Mouse (Mus musculus) right cerebral cortex, adult 18-20 months (tissue): ENCODE measurements around the gene Cd36.
"Not testable (repeated sequence)": the region's sequence is repeated elsewhere in the genome, so short reads cannot be mapped to it uniquely, and the experiment has no call there.

Experiments
- DNase-seq: peaks from one replicate; pipeline ENCODE4 v3.0.0; 2022; ENCODE audit warnings: mixed read lengths

Gene Cd36

DNA sequence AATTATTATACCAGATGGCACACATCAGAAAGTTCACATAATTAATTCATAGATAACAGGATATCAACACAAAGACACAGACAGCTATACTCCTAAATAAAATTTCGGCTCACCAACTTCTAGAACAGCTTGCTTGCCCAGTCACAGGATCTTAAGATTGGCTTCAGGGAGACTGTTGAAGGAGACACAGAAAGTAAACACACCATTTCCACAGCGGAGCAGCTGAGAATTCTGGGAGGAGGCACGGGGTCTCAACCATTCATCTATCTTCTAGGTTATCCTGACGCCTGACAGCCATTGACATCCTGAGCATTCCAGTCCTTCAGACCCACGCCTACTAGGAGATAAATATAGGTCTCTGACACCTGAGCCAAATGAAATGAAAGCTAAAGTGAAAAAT is at the start of gene Cd36:
Gene Cd36, minus strand, starts transcription at position 204 of the 400 bp plus-strand sequence.
- DNase-seq, result no peak

DNA sequence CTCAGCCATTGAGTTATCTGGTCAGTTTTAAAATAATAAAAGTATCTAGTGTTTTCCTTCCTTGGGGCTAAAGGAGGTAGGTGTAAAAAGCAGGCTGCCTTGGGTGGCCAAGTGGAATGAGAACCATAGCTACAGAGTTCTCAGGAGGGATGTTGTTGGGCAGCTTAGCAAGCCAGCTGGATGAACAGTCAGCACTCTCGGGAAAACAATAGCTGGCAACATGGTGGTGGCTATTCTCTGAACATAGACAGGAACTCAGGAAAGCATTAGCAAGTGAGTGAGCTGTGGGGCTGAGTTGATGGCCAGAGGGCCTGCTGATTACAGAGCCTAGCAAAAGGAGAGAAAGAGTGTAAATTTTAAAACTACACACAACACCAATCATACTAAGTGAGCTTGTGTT is 45.9 kb upstream of the Cd36 start:
- DNase-seq, result no peak

DNA sequence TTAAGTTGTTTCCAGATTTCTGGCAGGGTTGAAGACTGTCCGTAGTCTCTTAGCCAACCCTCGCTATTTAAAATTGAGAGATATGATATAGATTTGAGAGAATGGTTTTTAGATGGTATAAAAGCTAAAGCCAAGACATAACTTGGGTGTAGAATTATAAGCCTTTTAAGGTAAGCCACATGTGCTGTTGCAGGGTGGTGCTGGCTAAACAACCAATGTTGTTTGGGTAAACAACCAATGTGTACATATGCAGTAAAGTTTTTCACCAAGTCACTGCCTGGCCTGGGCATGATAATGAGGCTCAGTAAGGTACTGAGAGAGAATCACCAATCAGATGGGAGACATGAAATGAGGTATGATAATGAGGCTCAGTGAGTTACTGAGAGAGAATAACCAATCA is 43.0 kb upstream of the Cd36 start:
- DNase-seq, result not testable (repeated sequence)

DNA sequence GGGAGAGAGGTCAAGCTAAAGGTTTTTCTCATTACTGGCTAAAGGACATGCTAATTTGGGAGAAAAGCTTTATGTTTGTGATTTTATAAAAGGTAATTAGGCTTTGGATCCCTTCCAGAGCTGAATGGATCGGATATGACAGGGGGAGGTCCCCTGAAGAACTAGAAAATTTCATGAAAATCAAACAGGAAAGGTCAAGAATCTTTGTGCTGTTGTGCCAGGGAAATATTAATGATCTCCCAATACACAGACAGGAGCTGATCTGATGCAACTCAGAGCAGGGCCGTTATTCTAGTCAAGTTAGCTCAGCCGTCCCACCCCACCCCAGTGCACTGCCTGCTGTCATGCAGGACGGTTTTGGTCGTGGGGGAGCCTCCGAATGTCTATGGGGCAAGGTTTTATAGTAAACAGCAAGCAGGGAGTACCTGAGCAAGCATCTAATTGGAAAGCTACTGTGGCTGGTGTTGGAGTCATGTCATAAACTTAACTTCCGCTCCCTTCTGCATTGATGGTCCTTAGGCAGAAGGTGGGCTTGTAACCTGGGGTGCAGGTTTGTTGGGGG is 40.5 kb upstream of the Cd36 start:
- DNase-seq, result no peak

DNA sequence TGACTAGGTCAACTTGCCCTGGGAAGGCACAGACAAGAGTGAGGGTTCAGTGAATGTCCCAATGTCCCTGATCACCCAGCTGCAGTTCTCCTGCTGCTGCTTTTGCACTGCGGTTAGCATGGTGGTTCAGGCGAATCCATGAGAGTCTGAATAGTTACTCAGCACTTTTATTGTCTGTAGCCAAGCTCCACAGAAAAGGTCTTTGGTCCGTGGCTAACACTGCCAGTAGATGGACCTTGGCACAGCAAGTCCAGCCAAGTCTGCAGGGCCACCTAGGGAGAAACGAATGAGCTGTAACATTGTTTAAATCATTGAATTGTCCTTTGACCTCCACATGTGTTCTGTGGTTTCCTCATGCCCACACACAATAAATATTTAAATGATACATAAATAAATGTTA is 39.9 kb upstream of the Cd36 start:
- DNase-seq, result no peak

GRCm38 (mm10) chr5:17924085-17924518 is 35.5 kb upstream of the Cd36 start:
- DNase-seq, result no peak

GRCm38 (mm10) chr5:17923648-17924047 is 35.0 kb upstream of the Cd36 start:
- DNase-seq, result no peak

DNA sequence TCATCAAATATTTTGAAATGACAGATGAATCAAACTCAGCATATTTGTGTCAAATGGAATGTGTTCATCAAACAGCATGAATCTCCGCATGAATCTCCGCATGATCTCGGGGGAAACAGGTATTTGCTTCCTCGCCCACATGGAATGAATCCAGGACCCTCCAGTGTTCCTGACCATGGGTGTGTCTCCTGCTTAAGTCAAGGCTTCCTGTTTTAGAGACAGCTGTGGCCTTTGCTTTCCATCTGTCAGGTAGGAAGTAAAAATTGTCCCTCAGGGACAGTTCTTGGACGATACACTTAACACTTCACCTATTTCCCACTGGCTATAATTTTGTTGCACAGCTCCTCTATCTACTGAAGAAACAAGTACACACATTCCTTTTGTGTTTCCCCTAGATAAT is 30.4 kb upstream of the Cd36 start:
- DNase-seq, result no peak

GRCm38 (mm10) chr5:17904766-17905165 is 16.2 kb upstream of the Cd36 start:
- no peak for DNase-seq

- no peak for DNase-seq
Measured at GRCm38 (mm10) chr5:17898948-17899347, 10.3 kb upstream of the Cd36 start.

GRCm38 (mm10) chr5:17897641-17898040 is 9.0 kb upstream of the Cd36 start:
- not testable (repeated sequence) for DNase-seq

DNA sequence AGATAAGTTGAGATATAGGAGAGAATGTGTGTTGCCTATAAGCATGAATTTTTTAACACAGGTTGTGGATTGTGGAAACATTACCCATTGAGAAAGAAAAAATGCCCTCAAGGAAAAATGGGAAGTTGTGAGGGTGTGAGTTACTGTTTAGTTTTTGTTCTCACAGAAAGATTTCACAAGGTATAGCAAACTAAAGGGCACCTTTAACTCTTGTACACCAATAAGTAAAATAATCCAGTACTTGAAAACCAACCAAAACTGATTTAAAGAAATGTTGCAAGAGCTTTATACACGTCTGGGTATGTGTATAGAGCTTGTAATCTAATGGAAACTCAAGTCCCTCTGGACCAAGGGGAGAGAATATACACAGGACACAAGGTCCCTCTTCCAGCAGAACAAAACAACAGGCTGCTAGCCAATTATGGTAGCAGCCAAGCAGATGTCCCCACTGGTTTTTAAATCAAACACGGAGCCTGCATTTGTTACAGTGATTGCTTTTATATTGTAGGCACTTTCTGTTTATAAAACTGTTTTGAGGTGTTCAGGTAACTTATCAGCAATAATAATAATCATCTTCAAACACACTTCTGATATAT is 5.1 kb upstream of the Cd36 start:
- DNase-seq, result no peak

- DNase-seq, result no peak
Measured at GRCm38 (mm10) chr5:17889291-17889690, 690 bp upstream of the Cd36 start.

- no peak for DNase-seq
Measured at GRCm38 (mm10) chr5:17886377-17886776, 2.2 kb downstream of the Cd36 start.

DNA sequence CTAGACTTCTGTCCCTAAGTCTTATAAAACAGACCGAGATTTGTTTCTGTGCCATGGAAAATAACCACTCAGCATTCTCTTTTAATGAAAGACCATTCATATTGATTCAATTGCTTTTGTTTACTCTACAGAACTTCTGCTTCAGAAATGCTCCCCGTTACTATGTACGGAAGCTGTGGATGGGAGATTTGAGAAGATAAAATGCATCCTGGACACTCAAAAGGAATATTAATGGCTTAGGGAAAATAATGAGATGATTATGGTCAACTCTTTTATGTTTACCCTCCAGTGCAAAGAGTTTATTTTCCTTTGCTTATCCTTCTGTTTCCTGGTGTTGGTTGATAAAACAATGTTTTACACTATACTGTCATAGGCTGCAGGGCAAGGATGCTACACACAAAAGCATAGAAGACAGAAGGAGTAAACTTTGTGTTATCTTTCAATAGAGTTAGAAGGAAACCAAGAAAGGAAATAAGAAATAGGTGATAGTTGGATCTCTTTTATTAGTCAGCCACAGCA is 5.2 kb downstream of the Cd36 start:
- DNase-seq, result no peak

DNA sequence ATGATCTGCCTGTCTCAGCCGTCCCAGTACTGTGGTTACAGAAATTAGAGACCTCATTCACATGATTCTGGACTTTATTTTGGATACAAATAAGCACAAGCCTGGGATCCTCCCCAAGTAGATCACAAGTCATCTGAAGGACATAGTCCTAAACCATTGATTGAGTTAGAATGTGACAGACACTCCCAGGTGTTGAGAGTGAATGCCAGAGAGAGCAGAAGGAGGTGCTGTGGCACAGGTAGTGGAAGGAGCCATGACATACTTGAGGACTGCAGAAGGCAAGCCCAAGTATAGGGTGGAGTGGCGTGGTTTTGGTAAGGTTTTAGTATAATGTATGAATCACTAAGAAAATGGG is 7.1 kb downstream of the Cd36 start:
- DNase-seq, result no peak

DNA sequence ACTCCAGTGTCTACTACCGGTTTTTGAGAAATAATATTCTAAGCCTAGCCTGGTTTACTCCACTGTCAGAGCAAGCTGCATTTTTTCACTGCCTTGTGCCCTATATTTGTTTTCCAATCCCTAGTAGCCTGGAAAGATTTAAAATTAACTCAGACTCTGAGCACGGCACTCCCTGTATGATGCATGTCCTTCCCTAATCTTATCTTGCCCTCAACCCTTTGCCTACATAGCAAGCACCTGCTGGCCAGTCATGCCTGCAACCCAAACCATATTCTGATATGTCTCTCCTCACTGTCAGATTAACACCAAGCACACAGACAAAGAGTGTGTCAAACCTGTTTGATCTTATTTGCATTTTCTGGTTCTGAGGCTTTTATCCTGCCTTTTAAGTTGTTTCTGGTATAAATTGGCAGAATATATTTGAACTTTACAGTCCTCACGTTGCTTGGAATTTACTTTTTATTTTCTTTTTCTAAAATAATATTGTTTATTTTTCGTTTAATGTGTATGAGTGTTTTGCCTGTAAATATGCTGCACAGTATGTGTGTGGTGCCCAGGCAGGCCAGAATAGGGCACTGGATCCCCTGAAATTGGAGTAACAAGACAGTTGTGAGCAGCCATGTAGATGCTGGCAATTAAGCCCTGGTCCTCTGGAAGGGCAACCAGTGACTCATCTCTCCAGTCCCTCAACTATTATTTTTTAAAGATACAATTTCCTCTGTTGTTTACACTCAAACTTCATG is 7.6 kb downstream of the Cd36 start:
- DNase-seq, result no peak

- DNase-seq, result no peak
Measured at GRCm38 (mm10) chr5:17879924-17880323, 8.7 kb downstream of the Cd36 start.

- no peak for DNase-seq
Measured at GRCm38 (mm10) chr5:17877044-17877443, 11.6 kb downstream of the Cd36 start.

DNA sequence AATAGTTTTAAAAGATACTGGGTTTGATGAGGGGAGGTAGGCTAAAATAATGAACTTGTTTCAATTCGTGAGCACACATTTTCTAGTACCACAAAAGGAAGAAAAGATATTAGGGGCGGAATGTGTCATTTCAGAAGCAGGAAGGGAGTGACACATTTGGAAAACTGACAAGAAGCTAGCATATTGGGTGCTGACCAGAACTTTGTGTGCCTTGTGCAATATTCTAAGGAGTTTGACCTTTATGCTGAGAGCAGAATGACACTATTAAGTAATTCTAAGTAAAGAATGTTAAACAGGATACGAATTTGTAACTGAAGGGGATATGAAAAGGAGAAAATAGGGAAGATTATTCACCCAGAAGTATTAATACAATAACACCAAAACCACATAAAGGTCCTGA is 12.0 kb downstream of the Cd36 start:
- DNase-seq, result no peak

DNA sequence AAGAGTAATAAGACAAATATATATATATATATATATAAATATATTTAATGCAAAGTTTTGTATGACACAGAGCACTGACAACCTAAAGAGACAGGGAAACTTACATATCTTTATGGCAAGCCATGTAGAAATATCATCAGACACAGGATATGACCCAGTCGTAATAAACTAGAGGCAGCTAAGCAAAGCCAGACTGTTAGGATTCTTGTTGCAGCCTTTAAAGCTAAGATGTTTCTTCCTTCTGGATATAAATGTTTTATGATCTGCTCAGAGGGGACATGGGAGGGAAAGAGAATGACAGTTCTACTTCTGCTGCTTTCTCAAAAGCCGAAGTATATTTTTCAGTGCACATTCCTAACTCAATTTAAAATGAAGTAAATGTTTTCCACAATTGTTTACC is 14.3 kb downstream of the Cd36 start:
- no peak for DNase-seq

DNA sequence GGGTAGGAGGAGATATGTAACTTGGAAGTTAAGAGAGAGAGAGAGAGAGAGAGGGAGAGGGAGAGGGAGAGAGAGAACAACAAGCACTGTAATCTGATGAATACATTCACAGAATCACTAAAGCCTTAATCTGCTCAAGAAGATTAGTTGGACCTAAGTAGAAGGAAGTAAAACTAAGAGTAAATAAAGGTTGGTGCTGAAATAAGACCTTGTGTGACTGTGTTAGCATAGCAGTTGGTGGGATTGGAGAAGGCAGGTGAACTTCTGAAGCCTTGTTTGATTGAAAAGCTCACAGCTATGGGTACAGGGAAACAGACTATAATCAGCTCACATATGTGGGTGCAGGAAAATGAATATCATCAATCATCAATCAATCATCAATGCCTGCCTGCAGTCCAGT is 23.2 kb downstream of the Cd36 start:
- DNase-seq, result no peak

- no peak for DNase-seq
Measured at GRCm38 (mm10) chr5:17863085-17863484, 25.5 kb downstream of the Cd36 start.

DNA sequence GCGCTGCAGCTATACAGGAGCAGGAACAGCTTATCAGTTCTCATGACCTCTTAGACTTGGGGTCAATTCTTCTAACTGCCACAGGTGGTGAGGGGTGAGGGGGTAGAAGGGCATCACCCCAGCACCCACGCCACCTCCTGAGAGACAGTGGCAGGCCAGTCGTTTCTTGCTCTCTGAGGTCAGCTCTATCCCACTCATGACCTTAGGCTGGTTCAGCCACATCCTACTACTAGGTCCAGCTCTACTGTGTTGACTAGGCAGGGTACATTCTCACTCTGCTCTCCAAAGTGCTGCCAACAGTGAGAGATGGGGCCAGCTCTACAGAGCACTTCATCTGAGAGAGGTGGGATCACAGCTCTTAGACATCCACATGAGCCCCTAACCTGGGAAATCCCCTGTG is 30.2 kb downstream of the Cd36 start:
- DNase-seq, result no peak
